In genomic region chr5:62815741-62816140, GRCm38 (mm10) we compare ENCODE assay signal across 17 mouse cellular contexts. TPM values are rescaled to one million over a fixed set of nuclear protein-coding genes. Genes with fewer than 3 reads are reported as not detected.
A peak's percentile ranks its signal among the peaks of the same experiment; 100 is the strongest.
DNase-seq lines count a peak whose midpoint lies in the region; ATAC-seq and TF ChIP-seq lines count a peak whose summit lies in the region.
"Had no signal": no experiment of that assay in that cellular context is flagged by ENCODE, and none has a peak within 500 bp of the region (broad histone marks: within the 10 kb centered on the region; RNA-seq: fewer than 3 reads in every experiment).

No protein-coding gene starts in this region.

- in situ Hi-C loops in CH12.LX (cut with MboI; ENCODE audit: low pct_ligation_motif_present, low pct_unique_long_range_greater_than_20kb, low sequenced_read_pairs), result no loop called here

- H3K9me3 ChIP-seq in CH12.LX (replicated peaks; ENCODE audit: low read length), result no peaks in the 10 kb centered on the region
- H3K9me3 ChIP-seq: heart, embryonic 12.5 days; limb, embryonic 15.5 days; midbrain, embryonic 15.5 days; neural tube, embryonic 15.5 days had no signal

- intact Hi-C loops in gastrocnemius, postnatal 36 days (cut with DNase I), result no loop called here

- TF ChIP-seq RAD21 in CH12.LX (IDR thresholded peaks at IDR 0.05; ENCODE audit: low read depth, low read length), result no peak; the same call in 1 of the 2 replicates

- no peak overlapping the region for H3K27ac ChIP-seq in spleen, adult 2 months (ENCODE audit: insufficient read depth, low read length)
- no peak overlapping the region for H3K27ac ChIP-seq in CH12.LX (ENCODE audit: insufficient read depth, low read depth)
- H3K27ac ChIP-seq: hindbrain, postnatal 0 days; left cerebral cortex, adult 2 months; limb, embryonic 15.5 days; midbrain, embryonic 15.5 days; neural tube, embryonic 15.5 days had no signal

- no peak overlapping the region for H3K4me3 ChIP-seq in spleen, adult 2 months (ENCODE audit: extremely low read depth, insufficient read depth, insufficient read length)
- no peak overlapping the region for H3K4me3 ChIP-seq in CH12.LX (replicated peaks in 1 of 3; ENCODE audit: low read depth in 2 of 3, low read length in 2 of 3, poor library complexity in 1 of 3)
- H3K4me3 ChIP-seq: heart, embryonic 12.5 days; left cerebral cortex, adult 2 months; limb, embryonic 15.5 days; midbrain, embryonic 15.5 days; neural tube, embryonic 15.5 days had no signal

- no peak overlapping the region for H3K9ac ChIP-seq in CH12.LX (ENCODE audit: insufficient read depth, low read depth)
- H3K9ac ChIP-seq: heart, embryonic 12.5 days; limb, embryonic 15.5 days; midbrain, embryonic 15.5 days; neural tube, embryonic 15.5 days had no signal

- no peak for TF ChIP-seq CTCF in spleen, adult 2 months (IDR thresholded peaks at IDR 0.05; ENCODE audit: extremely low read depth, insufficient read depth, insufficient read length, insufficient replicate concordance)
- no peak for TF ChIP-seq CTCF in CH12.LX (conservative IDR thresholded peaks at IDR 0.05 in 1 of 2, IDR thresholded peaks at IDR 0.05 in 1 of 2; ENCODE audit: low read depth in 2 of 2, low read length in 2 of 2)

- 7% methylated on average over 1 of the region's 1 CpGs for WGBS in spleen, adult 2 months

- H3K27me3 ChIP-seq in spleen, adult 2 months (ENCODE audit: control insufficient read depth, insufficient read depth, low read length), result no peaks in the 10 kb centered on the region
- H3K27me3 ChIP-seq in CH12.LX (replicated peaks), result no peaks in the 10 kb centered on the region
- H3K27me3 ChIP-seq: heart, embryonic 12.5 days; limb, embryonic 15.5 days; midbrain, embryonic 15.5 days; neural tube, embryonic 15.5 days had no signal

- H3K36me3 ChIP-seq in spleen, adult 2 months (ENCODE audit: control insufficient read depth, insufficient read depth, low read length), result no peaks in the 10 kb centered on the region
- H3K36me3 ChIP-seq in CH12.LX (replicated peaks in 1 of 2; ENCODE audit: control insufficient read depth in 1 of 2, insufficient read depth in 1 of 2, low read length in 1 of 2), result no peaks in the 10 kb centered on the region
- H3K36me3 ChIP-seq: heart, embryonic 12.5 days; limb, embryonic 15.5 days; midbrain, embryonic 15.5 days; neural tube, embryonic 15.5 days had no signal

- dilution Hi-C loops in CH12.LX (cut with MboI; ENCODE audit: extremely low pct_ligation_motif_present, extremely low pct_unique_long_range_greater_than_20kb, low sequenced_read_pairs), result no loop called here

- no peaks in the 10 kb centered on the region for H3K79me2 ChIP-seq in CH12.LX (replicated peaks; ENCODE audit: control insufficient read depth, extremely low read depth, insufficient read depth, poor library complexity, severe bottlenecking)

- no peaks in the 10 kb centered on the region; the same call in none of the 2 replicates for H3K4me1 ChIP-seq in spleen, adult 2 months (ENCODE audit: control insufficient read depth, insufficient read depth, insufficient read length)
- H3K4me1 ChIP-seq in CH12.LX (ENCODE audit: control insufficient read depth in 1 of 2, insufficient read depth in 2 of 2), result peaks cover 3 to 37% of the 10 kb centered on the region in 2 experiments; a peak in 3 of 4 replicates
- H3K4me1 ChIP-seq: heart, embryonic 12.5 days; limb, embryonic 15.5 days; midbrain, embryonic 15.5 days; neural tube, embryonic 15.5 days had no signal

- peak; percentile 21 to 60 for DNase-seq in spleen, adult 2 months (ENCODE audit: low read depth in 1 of 2, low spot score in 2 of 2)
- DNase-seq in spleen, adult 12 weeks (ENCODE audit: low spot score), result no peak
- DNase-seq in CH12.LX (ENCODE audit: extremely low read depth), result peak; percentile 86
- peak; percentile 22 for DNase-seq in thymus, postnatal 25 days
- no peak for DNase-seq in gastrocnemius, postnatal 36 days
- DNase-seq in layer of hippocampus, adult 9-11 months, result no peak
- DNase-seq: adrenal gland, adult 8-10 months; right cerebral cortex, postnatal 4 days had no signal

- ATAC-seq in inflammation-experienced regulatory T-cells, adult 6 months, result peak; percentile 97
- ATAC-seq: hindbrain, postnatal 0 days; midbrain, embryonic 15.5 days had no signal

- no peak for TF ChIP-seq POLR2A in spleen, adult 2 months (IDR thresholded peaks at IDR 0.05; ENCODE audit: low read depth, low read length)
- TF ChIP-seq POLR2A in CH12.LX (IDR thresholded peaks at IDR 0.05; ENCODE audit: low read depth, low read length), result no peak

- no peak overlapping the region for H3K4me2 ChIP-seq in CH12.LX (ENCODE audit: insufficient read depth, low read depth, poor library complexity, severe bottlenecking)
- H3K4me2 ChIP-seq: heart, embryonic 12.5 days; limb, embryonic 15.5 days; midbrain, embryonic 15.5 days; neural tube, embryonic 15.5 days had no signal

- TF ChIP-seq EP300 in CH12.LX (IDR thresholded peaks at IDR 0.05; ENCODE audit: low read length), result peak; percentile 98

TF ChIP-seq in CH12.LX, 34 proteins besides CTCF, POLR2A, EP300 and RAD21:
- TF ChIP-seq MAFK (IDR thresholded peaks at IDR 0.05; ENCODE audit: insufficient replicate concordance, low read length), result peak; percentile 97
- TF ChIP-seq UBTF (IDR thresholded peaks at IDR 0.05; ENCODE audit: low read depth, low read length), result no peak
- TF ChIP-seq CHD1 (IDR thresholded peaks at IDR 0.05; ENCODE audit: low read depth, low read length), result no peak
- peak; percentile 96 for TF ChIP-seq ETS1 (conservative IDR thresholded peaks at IDR 0.05; ENCODE audit: low read depth, low read length)
- peak; percentile 82 for TF ChIP-seq RCOR1 (conservative IDR thresholded peaks at IDR 0.05; ENCODE audit: low read depth, low read length)
- TF ChIP-seq IRF4 (IDR thresholded peaks at IDR 0.05; ENCODE audit: low read depth, low read length), result peak; percentile 98
- no peak for TF ChIP-seq ZNF384 (IDR thresholded peaks at IDR 0.05; ENCODE audit: low read depth, low read length)
- TF ChIP-seq USF2 (conservative IDR thresholded peaks at IDR 0.05; ENCODE audit: low read depth, low read length), result no peak
- TF ChIP-seq ZMIZ1 (IDR thresholded peaks at IDR 0.05; ENCODE audit: low read depth, low read length), result no peak
- TF ChIP-seq E2F4 (IDR thresholded peaks at IDR 0.05; ENCODE audit: insufficient replicate concordance, low read depth, low read length), result no peak
- TF ChIP-seq ZKSCAN1 (IDR thresholded peaks at IDR 0.05; ENCODE audit: borderline replicate concordance, low read depth, low read length), result no peak
- no peak for TF ChIP-seq MAZ (IDR thresholded peaks at IDR 0.05; ENCODE audit: low read depth, low read length)
- TF ChIP-seq ELF1 (IDR thresholded peaks at IDR 0.05; ENCODE audit: low read depth, low read length), result 0 out of 2 replicates have a peak, but pooled peaks have one; percentile 33
- no peak for TF ChIP-seq TBP (conservative IDR thresholded peaks at IDR 0.05; ENCODE audit: low read depth, low read length)
- no peak for TF ChIP-seq POLR2AphosphoS2 (IDR thresholded peaks at IDR 0.05; ENCODE audit: low read depth, low read length)
- TF ChIP-seq JUND (conservative IDR thresholded peaks at IDR 0.05; ENCODE audit: low read depth, low read length), result peak; percentile 98
- no peak for TF ChIP-seq USF1 (IDR thresholded peaks at IDR 0.05; ENCODE audit: low read depth, low read length)
- no peak for TF ChIP-seq PAX5 (IDR thresholded peaks at IDR 0.05; ENCODE audit: low read length)
- TF ChIP-seq MAX (IDR thresholded peaks at IDR 0.05; ENCODE audit: low read length), result no peak
- no peak for TF ChIP-seq MYC (IDR thresholded peaks at IDR 0.05; ENCODE audit: low read depth, low read length)
- TF ChIP-seq MEF2A (IDR thresholded peaks at IDR 0.05; ENCODE audit: borderline replicate concordance, low read depth, low read length), result peak; percentile 60; the same call in 1 of the 2 replicates
- no peak for TF ChIP-seq MXI1 (IDR thresholded peaks at IDR 0.05; ENCODE audit: low read depth, low read length)
- TF ChIP-seq JUN (IDR thresholded peaks at IDR 0.05; ENCODE audit: insufficient read depth, low read depth, low read length), result peak; percentile 96
- TF ChIP-seq TCF12 (IDR thresholded peaks at IDR 0.05; ENCODE audit: low read depth, low read length), result no peak
- TF ChIP-seq GABPA (IDR thresholded peaks at IDR 0.05; ENCODE audit: insufficient replicate concordance, low read depth, low read length), result no peak
- no peak for TF ChIP-seq SMC3 (IDR thresholded peaks at IDR 0.05; ENCODE audit: low read depth, low read length)
- peak; percentile 72 for TF ChIP-seq BHLHE40 (IDR thresholded peaks at IDR 0.05; ENCODE audit: low read depth, low read length)
- no peak for TF ChIP-seq HCFC1 (IDR thresholded peaks at IDR 0.05; ENCODE audit: low read depth, low read length)
- no peak for TF ChIP-seq NRF1 (IDR thresholded peaks at IDR 0.05; ENCODE audit: low read depth, low read length)
- TF ChIP-seq CHD2 (IDR thresholded peaks at IDR 0.05; ENCODE audit: low read length), result no peak
- no peak for TF ChIP-seq NELFE (IDR thresholded peaks at IDR 0.05; ENCODE audit: low read depth, low read length)

RNA-seq across cellular contexts. Expression of gene Dthd1, which starts 2.1 kb away (rescaled TPM):
- 0.05 and 0.06 TPM in 2 replicates for polyA plus RNA-seq in spleen, adult 2 months (2012; rRNA removed)
- not detected in 2 replicates for total RNA-seq in CH12.LX (2012; rRNA removed)
- total RNA-seq in CH12.LX (2014; rRNA removed), result not detected in 2 replicates
- not detected in 2 replicates for polyA plus RNA-seq in CH12.LX (2012; ENCODE audit: insufficient read length, low read depth)
- not detected for polyA plus RNA-seq in inflammation-experienced regulatory T-cells, adult 6 months (2017; shearing (Covaris generic))
- not detected for total RNA-seq in gastrocnemius, postnatal 36 days (2021)
- total RNA-seq: adrenal gland, adult 8-10 months; hindbrain, postnatal 0 days; left cerebral cortex, adult 2 months had no signal
- polyA plus RNA-seq: hindbrain, postnatal 0 days; kidney, embryonic 16.5 days; limb, embryonic 15.5 days; lung, embryonic 16.5 days; midbrain, embryonic 15.5 days; neural tube, embryonic 15.5 days had no signal

RNA-seq across cellular contexts. Expression of gene Arap2, which starts 49.8 kb away (rescaled TPM):
- polyA plus RNA-seq in spleen, adult 2 months (2012; rRNA removed), result 4.5 and 6.5 TPM in 2 replicates
- total RNA-seq in CH12.LX (2012; rRNA removed) (7.1 and 9.4 TPM in 2 replicates), CH12.LX (2014; rRNA removed) (15.1 and 17.7 TPM in 2 replicates)
- polyA plus RNA-seq in CH12.LX (2012; ENCODE audit: insufficient read length, low read depth), result 6.1 and 6.6 TPM in 2 replicates
- 10 to 100 TPM; 28.7 to 30.5 (median 29.4) TPM for polyA plus RNA-seq in inflammation-experienced regulatory T-cells, adult 6 months (2017; shearing (Covaris generic))
- total RNA-seq in gastrocnemius, postnatal 36 days (2021), result under 1 TPM; 0.79 to 0.89 TPM

Comparison
In these comparisons a context has a peak if more than half of its experiments do, and no peak if none do; other contexts are left out.
1. DNase-seq: peak in spleen, adult 2 months (2 of 2), CH12.LX (single experiment) and thymus, postnatal 25 days (single experiment); none in spleen, adult 12 weeks (single experiment), gastrocnemius, postnatal 36 days (0 of 2) and layer of hippocampus, adult 9-11 months (single experiment).